Mouse (Mus musculus) layer of hippocampus, adult 2 months (tissue): ENCODE results near the gene Fkbp5. TPM values are rescaled to one million over a fixed set of nuclear protein-coding genes. Genes with fewer than 3 reads are reported as not detected.

Experiments
- DNase-seq, 2 experiments: peaks; one replicate each; pipeline ENCODE4 v3.0.0; 2022; ENCODE audit warnings: low spot score in 2 of 2
- H3K27ac ChIP-seq: fragments of 200-600 bp; 2 replicates; pipeline ENCODE4 v1.8.1; 2022
- H3K4me3 ChIP-seq: fragments of 200-600 bp; 2 replicates; pipeline ENCODE4 v1.8.1; 2022; ENCODE audit warnings: mild to moderate bottlenecking
- CTCF ChIP-seq: fragments of 200-600 bp; conservative IDR thresholded peaks from 2 replicates; pipeline ENCODE4 v1.8.1; 2022; ENCODE audit warnings: antibody characterized with exemption, mild to moderate bottlenecking, moderate library complexity
- total RNA-seq, 2 experiments: library from RNA; stranded (reverse); gene quantifications; 2 replicates each; pipeline ENCODE4 v1.2.3; 2021

The Fkbp5 gene
- total RNA-seq, 2 experiments from 2014 or later, result 80.8 to 90.5 TPM

GRCm38 (mm10) chr17:28386150-28386905, 131.0 kb downstream of the Fkbp5 start:
- TF ChIP-seq CTCF, result peak; percentile 95
- Histone ChIP-seq H3K4me3 (peak overlapping the region; percentile 41; the same call in 1 of the 2 replicates), H3K27ac (no peak overlapping the region)
- peak; percentile 58 to 87 for DNase-seq

GRCm38 (mm10) chr17:28384298-28384697, 133.0 kb downstream of the Fkbp5 start:
- Histone ChIP-seq H3K4me3 (no peak overlapping the region), H3K27ac (no peak overlapping the region)
- TF ChIP-seq CTCF, result peak; percentile 69
- DNase-seq, result no peak

GRCm38 (mm10) chr17:28380255-28380654, 137.1 kb downstream of the Fkbp5 start:
- H3K27ac ChIP-seq, result no peak overlapping the region
- no peak overlapping the region for H3K4me3 ChIP-seq
- DNase-seq, result no peak
- TF ChIP-seq CTCF, result no peak

- TF ChIP-seq CTCF, result no peak
- Histone ChIP-seq H3K27ac (no peak overlapping the region), H3K4me3 (no peak overlapping the region)
- DNase-seq, result no peak
Observed at GRCm38 (mm10) chr17:28375592-28376061, 141.7 kb downstream of the Fkbp5 start.

GRCm38 (mm10) chr17:28374494-28374893, 142.8 kb downstream of the Fkbp5 start:
- no peak overlapping the region for H3K27ac ChIP-seq
- no peak for TF ChIP-seq CTCF
- DNase-seq, result no peak
- H3K4me3 ChIP-seq, result no peak overlapping the region

- DNase-seq, result peak in 1 of 2 experiments; percentile 38
- TF ChIP-seq CTCF, result peak; percentile 79
- H3K27ac ChIP-seq, result no peak overlapping the region
- H3K4me3 ChIP-seq, result no peak overlapping the region
Observed at GRCm38 (mm10) chr17:28373821-28374220, 143.5 kb downstream of the Fkbp5 start.

- no peak overlapping the region for H3K4me3 ChIP-seq
Observed at GRCm38 (mm10) chr17:28371941-28372340, 145.4 kb downstream of the Fkbp5 start.

GRCm38 (mm10) chr17:28371286-28371685, 146.0 kb downstream of the Fkbp5 start:
- Histone ChIP-seq H3K27ac (no peak overlapping the region), H3K4me3 (no peak overlapping the region)
- no peak for DNase-seq
- no peak for TF ChIP-seq CTCF

More at GRCm38 (mm10) chr17:28371941-28372340, 145.4 kb downstream of the Fkbp5 start:
- no peak overlapping the region for H3K27ac ChIP-seq
- TF ChIP-seq CTCF, result no peak
- no peak for DNase-seq

- TF ChIP-seq CTCF, result no peak
- no peak for DNase-seq
Observed at GRCm38 (mm10) chr17:28369056-28369455, 148.3 kb downstream of the Fkbp5 start.

GRCm38 (mm10) chr17:28368449-28368848, 148.9 kb downstream of the Fkbp5 start:
- Histone ChIP-seq H3K27ac (no peak overlapping the region), H3K4me3 (no peak overlapping the region)
- TF ChIP-seq CTCF, result peak; percentile 96
- peak; percentile 27 to 66 for DNase-seq

More at GRCm38 (mm10) chr17:28369056-28369455, 148.3 kb downstream of the Fkbp5 start:
- H3K27ac ChIP-seq, result no peak overlapping the region
- H3K4me3 ChIP-seq, result no peak overlapping the region

GRCm38 (mm10) chr17:28365122-28365521, 152.2 kb downstream of the Fkbp5 start, which contains the start of gene Tulp1:
Gene Tulp1 (minus strand): TSS chr17:28365222.
- TF ChIP-seq CTCF, result no peak
- Histone ChIP-seq H3K27ac (no peak within 1 kb of the TSS), H3K4me3 (no peak within 1 kb of the TSS)
- no peak for DNase-seq

GRCm38 (mm10) chr17:28363507-28363906, 153.8 kb downstream of the Fkbp5 start:
- TF ChIP-seq CTCF, result no peak
- no peak overlapping the region for H3K27ac ChIP-seq

GRCm38 (mm10) chr17:28362653-28363292, 154.6 kb downstream of the Fkbp5 start:
- no peak for TF ChIP-seq CTCF
- DNase-seq, result no peak
- no peak overlapping the region for H3K4me3 ChIP-seq
- no peak overlapping the region for H3K27ac ChIP-seq

More at GRCm38 (mm10) chr17:28363507-28363906, 153.8 kb downstream of the Fkbp5 start:
- H3K4me3 ChIP-seq, result no peak overlapping the region
- DNase-seq, result no peak
